Mouse (Mus musculus): Measurements from ENCODE around the gene Nr2c2ap.

The Nr2c2ap gene

DNA sequence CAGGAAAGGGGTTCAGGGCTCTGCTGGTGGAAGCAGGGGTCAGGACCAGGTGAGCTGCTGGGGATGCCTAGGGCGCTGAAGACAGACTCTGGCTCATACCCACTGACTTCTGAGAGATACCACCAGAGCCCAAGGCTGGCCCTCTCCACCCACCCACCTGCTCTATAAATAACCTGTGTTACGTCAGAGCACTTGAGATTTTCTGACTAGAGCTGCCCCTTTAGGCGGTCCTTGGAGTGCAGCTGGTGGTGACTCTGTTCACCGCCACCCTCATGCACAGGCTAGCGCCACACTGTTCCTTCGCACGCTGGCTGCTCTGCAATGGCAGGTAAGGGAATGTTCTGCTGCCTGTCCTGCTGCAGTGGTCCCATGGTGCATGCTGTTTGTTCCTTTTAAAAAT is 42.9 kb downstream of the Nr2c2ap start:
- Histone ChIP-seq H3K27me3 (ENCODE audit: insufficient read depth, low read length) (no peaks in the 10 kb centered on the region), H3K36me3 (ENCODE audit: insufficient read depth, low read length) (peaks cover 39% of the 10 kb centered on the region), H3K9me3 (ENCODE audit: low read length) (no peaks in the 10 kb centered on the region), H3K4me3 (replicated peaks; ENCODE audit: low read length) (no peak overlapping the region), H3K4me1 (replicated peaks; ENCODE audit: low read depth, low read length) (peaks cover 40% of the 10 kb centered on the region)
- TF ChIP-seq NANOG (IDR thresholded peaks at IDR 0.05; ENCODE audit: borderline replicate concordance, low read length) (no peak), CTCF (conservative IDR thresholded peaks at IDR 0.05; ENCODE audit: low read length) (no peak), POU5F1 (IDR thresholded peaks at IDR 0.05; ENCODE audit: borderline replicate concordance, low read length) (no peak)

DNA sequence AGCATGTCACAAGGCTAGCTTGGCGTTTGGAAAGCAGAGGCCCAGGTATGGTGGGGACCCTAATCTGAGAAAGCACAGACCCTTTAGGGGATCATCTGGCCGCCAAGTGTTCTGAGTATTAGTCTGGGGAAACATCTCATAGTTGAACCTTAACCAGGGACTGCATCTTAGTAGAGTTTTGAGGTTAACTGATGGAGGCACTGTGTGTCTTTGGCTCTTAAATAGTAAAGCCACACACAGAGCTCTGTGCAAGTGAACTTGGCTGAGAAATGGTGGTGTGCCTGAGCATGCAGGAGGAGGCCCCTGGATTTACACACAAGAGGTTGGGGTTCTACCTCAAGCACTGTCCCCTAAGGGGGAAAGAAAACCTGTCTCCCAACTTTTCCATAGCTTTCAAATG is 47.1 kb downstream of the Nr2c2ap start:
- peaks cover 66% of the 10 kb centered on the region for H3K36me3 ChIP-seq (ENCODE audit: insufficient read depth, low read length)
- peaks cover 51% of the 10 kb centered on the region for H3K4me1 ChIP-seq (replicated peaks; ENCODE audit: low read depth, low read length)
- no peak for TF ChIP-seq POU5F1 (IDR thresholded peaks at IDR 0.05; ENCODE audit: borderline replicate concordance, low read length)
- no peak for TF ChIP-seq NANOG (IDR thresholded peaks at IDR 0.05; ENCODE audit: borderline replicate concordance, low read length)
- peak; percentile 14; the same call in 1 of the 2 replicates for TF ChIP-seq CTCF (conservative IDR thresholded peaks at IDR 0.05; ENCODE audit: low read length)
- H3K27me3 ChIP-seq (ENCODE audit: insufficient read depth, low read length): no peaks in the 10 kb centered on the region
- no peak overlapping the region for H3K4me3 ChIP-seq (replicated peaks; ENCODE audit: low read length)
- H3K9me3 ChIP-seq (ENCODE audit: low read length): no peaks in the 10 kb centered on the region

GRCm38 (mm10) chr8:70179082-70179481 is 47.9 kb downstream of the Nr2c2ap start:
- Histone ChIP-seq H3K36me3 (ENCODE audit: insufficient read depth, low read length) (peaks cover 65% of the 10 kb centered on the region), H3K4me3 (replicated peaks; ENCODE audit: low read length) (no peak overlapping the region), H3K9me3 (ENCODE audit: low read length) (no peaks in the 10 kb centered on the region), H3K27me3 (ENCODE audit: insufficient read depth, low read length) (no peaks in the 10 kb centered on the region), H3K4me1 (replicated peaks; ENCODE audit: low read depth, low read length) (peaks cover 51% of the 10 kb centered on the region)
- TF ChIP-seq NANOG (IDR thresholded peaks at IDR 0.05; ENCODE audit: borderline replicate concordance, low read length): no peak
- 0 out of 2 replicates have a peak, but pooled peaks have one; percentile 15 for TF ChIP-seq CTCF (conservative IDR thresholded peaks at IDR 0.05; ENCODE audit: low read length)
- TF ChIP-seq POU5F1 (IDR thresholded peaks at IDR 0.05; ENCODE audit: borderline replicate concordance, low read length): no peak

DNA sequence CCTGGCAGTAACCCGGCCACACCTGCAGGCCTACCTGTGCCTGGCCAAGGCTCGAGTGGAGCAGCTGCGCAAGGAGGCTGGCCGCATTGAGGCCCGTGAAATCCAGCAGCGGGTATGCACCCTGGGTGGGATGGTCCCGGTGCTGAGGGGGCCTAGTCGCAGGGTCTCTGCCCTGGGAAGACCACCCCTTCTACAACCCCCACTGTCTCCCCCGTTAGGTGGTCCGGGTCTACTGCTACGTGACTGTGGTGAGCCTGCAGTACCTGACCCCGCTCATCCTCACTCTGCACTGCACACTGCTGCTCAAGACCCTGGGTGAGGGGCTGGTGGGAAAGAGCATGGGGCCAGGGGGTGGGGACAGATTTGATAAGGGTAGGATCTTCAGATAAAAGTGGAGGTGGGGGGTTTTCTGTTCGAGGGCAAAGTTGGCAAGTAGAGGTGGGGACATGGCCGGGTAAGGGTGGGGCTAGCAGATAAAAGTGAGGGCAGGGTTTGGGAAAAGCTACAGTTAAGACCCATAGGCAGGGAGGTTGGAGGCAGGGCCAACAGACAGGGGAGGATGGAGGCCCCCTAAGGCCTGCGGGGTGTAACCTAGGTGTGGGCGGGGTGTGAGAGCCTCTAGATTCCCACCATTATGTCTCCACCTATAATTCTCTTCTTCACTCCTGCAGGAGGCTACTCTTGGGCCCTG is 50.2 kb downstream of the Nr2c2ap start:
- H3K9me3 ChIP-seq (ENCODE audit: low read length): no peaks in the 10 kb centered on the region
- peaks cover 52% of the 10 kb centered on the region for H3K4me1 ChIP-seq (replicated peaks; ENCODE audit: low read depth, low read length)
- peaks cover 2% of the 10 kb centered on the region for H3K27me3 ChIP-seq (ENCODE audit: insufficient read depth, low read length)
- H3K36me3 ChIP-seq (ENCODE audit: insufficient read depth, low read length): peaks cover 57% of the 10 kb centered on the region
- peak overlapping the region; percentile 49 for H3K4me3 ChIP-seq (replicated peaks; ENCODE audit: low read length)
- TF ChIP-seq POU5F1 (IDR thresholded peaks at IDR 0.05; ENCODE audit: borderline replicate concordance, low read length) (no peak), CTCF (conservative IDR thresholded peaks at IDR 0.05; ENCODE audit: low read length) (no peak), NANOG (IDR thresholded peaks at IDR 0.05; ENCODE audit: borderline replicate concordance, low read length) (no peak)

- peak overlapping the region; percentile 49; the same call in 1 of the 2 replicates for H3K4me3 ChIP-seq (replicated peaks; ENCODE audit: low read length)
- no peaks in the 10 kb centered on the region for H3K9me3 ChIP-seq (ENCODE audit: low read length)
- peaks cover 57% of the 10 kb centered on the region for H3K4me1 ChIP-seq (replicated peaks; ENCODE audit: low read depth, low read length)
- no peak for TF ChIP-seq NANOG (IDR thresholded peaks at IDR 0.05; ENCODE audit: borderline replicate concordance, low read length)
- no peak for TF ChIP-seq POU5F1 (IDR thresholded peaks at IDR 0.05; ENCODE audit: borderline replicate concordance, low read length)
- no peak for TF ChIP-seq CTCF (conservative IDR thresholded peaks at IDR 0.05; ENCODE audit: low read length)
- peaks cover 52% of the 10 kb centered on the region for H3K36me3 ChIP-seq (ENCODE audit: insufficient read depth, low read length)
- H3K27me3 ChIP-seq (ENCODE audit: insufficient read depth, low read length): peaks cover 2% of the 10 kb centered on the region
Measured at GRCm38 (mm10) chr8:70181903-70182252, 50.7 kb downstream of the Nr2c2ap start.

GRCm38 (mm10) chr8:70183194-70183593 is 52.1 kb downstream of the Nr2c2ap start:
- no peak for TF ChIP-seq POU5F1 (IDR thresholded peaks at IDR 0.05; ENCODE audit: borderline replicate concordance, low read length)
- TF ChIP-seq NANOG (IDR thresholded peaks at IDR 0.05; ENCODE audit: borderline replicate concordance, low read length): no peak
- TF ChIP-seq CTCF (conservative IDR thresholded peaks at IDR 0.05; ENCODE audit: low read length): no peak
- H3K4me1 ChIP-seq (replicated peaks; ENCODE audit: low read depth, low read length): peaks cover 60% of the 10 kb centered on the region

More at GRCm38 (mm10) chr8:70183194-70183593, 52.1 kb downstream of the Nr2c2ap start:
- peaks cover 50% of the 10 kb centered on the region for H3K36me3 ChIP-seq (ENCODE audit: insufficient read depth, low read length)
- peaks cover 2% of the 10 kb centered on the region for H3K27me3 ChIP-seq (ENCODE audit: insufficient read depth, low read length)
- H3K9me3 ChIP-seq (ENCODE audit: low read length): no peaks in the 10 kb centered on the region
- H3K4me3 ChIP-seq (replicated peaks; ENCODE audit: low read length): no peak overlapping the region
